In genomic region chr3:89416158-89416557, GRCm38 (mm10) we compare ENCODE assay signal across 1 mouse cellular context.
TF ChIP-seq lines count a peak whose summit lies in the region.

No protein-coding gene starts in this region.

TF ChIP-seq in CH12.LX, 34 proteins besides CTCF, POLR2A, EP300 and RAD21 (continued from another document):
- no peak for TF ChIP-seq NELFE (IDR thresholded peaks at IDR 0.05; ENCODE audit: low read depth, low read length)
- no peak for TF ChIP-seq BHLHE40 (IDR thresholded peaks at IDR 0.05; ENCODE audit: low read depth, low read length)
- TF ChIP-seq UBTF (IDR thresholded peaks at IDR 0.05; ENCODE audit: low read depth, low read length): no peak
- TF ChIP-seq IRF4 (IDR thresholded peaks at IDR 0.05; ENCODE audit: low read depth, low read length): no peak
- TF ChIP-seq RCOR1 (conservative IDR thresholded peaks at IDR 0.05; ENCODE audit: low read depth, low read length): no peak
- TF ChIP-seq MAFK (IDR thresholded peaks at IDR 0.05; ENCODE audit: insufficient replicate concordance, low read length): no peak
- no peak for TF ChIP-seq CHD2 (IDR thresholded peaks at IDR 0.05; ENCODE audit: low read length)
- TF ChIP-seq GABPA (IDR thresholded peaks at IDR 0.05; ENCODE audit: insufficient replicate concordance, low read depth, low read length): no peak
- no peak for TF ChIP-seq NRF1 (IDR thresholded peaks at IDR 0.05; ENCODE audit: low read depth, low read length)
- TF ChIP-seq ZC3H11A (IDR thresholded peaks at IDR 0.05; ENCODE audit: low read depth, low read length): no peak
- TF ChIP-seq E2F4 (IDR thresholded peaks at IDR 0.05; ENCODE audit: insufficient replicate concordance, low read depth, low read length): no peak
- TF ChIP-seq TBP (conservative IDR thresholded peaks at IDR 0.05; ENCODE audit: low read depth, low read length): no peak
